Mouse (Mus musculus) spleen, postnatal 14 days (tissue): ENCODE measurements around the gene Ccdc162.

Experiments
- DNase-seq, 2 experiments: peaks; one replicate each; pipeline ENCODE4 v3.0.0; 2021 to 2022; ENCODE audit warnings: low spot score in 2 of 2

The Ccdc162 gene

DNA sequence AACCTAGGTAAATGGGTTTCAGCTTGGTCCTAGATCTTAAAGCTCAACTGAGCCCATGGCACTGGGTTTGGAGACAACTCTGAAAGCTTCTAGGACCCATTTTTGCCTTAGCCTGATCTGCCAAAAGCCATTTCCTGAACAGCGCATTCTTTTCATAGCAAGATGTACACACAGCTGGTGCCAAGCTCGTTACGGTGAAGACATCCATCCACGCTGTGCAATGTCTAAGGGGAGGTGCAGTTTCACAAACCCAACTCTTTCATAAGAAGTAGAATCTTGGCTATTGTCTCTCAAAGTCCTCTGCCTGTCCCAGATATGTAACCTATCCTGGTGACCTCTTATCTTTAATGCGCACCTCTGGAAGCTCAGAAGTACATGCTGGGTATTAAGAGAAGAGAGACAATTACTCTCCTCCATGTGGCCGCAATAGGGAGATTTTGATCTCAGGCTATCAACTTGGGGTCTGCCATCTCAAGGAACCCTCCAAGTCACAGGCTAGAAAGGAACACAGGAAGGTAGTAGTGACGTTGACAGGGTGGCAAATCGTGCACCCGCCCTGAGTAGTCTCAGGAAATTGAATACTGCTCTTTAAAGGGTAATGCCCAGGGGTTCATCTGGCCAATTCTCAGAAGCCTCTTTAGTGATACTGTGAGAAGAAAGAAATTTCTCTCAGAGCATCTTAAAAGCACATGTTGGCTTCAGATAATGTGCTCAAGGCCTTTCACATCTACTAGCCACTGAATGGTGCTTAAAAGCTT, 81.0 kb downstream of the Ccdc162 start:
- no peak for DNase-seq

DNA sequence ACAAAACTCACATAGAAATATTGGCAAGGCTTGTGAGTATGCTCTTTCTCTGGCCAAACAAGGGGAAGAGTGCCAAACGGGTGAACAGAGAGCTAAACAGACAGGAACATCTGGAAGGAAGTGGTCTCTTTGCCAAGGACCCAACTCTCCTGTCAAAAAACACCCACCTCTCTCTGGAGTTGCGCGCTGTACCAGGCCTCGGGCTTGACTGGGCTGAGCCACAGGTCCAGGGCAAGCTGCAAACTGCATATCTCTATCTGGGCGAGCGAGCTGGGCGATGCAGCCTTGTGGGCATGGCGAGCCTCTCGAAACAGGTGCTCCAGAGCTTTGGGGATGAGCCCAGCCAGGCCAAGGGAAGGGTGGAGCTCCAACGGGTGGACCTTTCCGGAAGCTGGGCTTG, 82.6 kb downstream of the Ccdc162 start:
- no peak for DNase-seq

DNA sequence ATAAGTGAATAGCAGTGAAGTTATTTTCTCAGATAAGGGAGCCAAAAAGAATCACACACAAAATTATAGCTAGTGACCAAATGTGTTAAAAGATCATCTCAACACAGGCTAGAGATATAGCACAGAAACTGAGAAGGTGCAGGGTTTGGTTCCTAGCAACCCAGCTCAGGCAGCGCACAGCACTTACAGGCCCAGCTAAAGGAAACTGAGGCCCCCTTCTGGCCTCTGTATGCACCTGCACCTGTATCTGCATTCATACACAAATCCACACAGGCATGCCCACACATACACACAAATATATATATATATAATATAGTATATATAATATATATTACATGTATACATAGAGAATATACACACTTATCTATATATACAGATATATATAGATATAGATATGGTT, 84.4 kb downstream of the Ccdc162 start:
- no peak for DNase-seq

DNA sequence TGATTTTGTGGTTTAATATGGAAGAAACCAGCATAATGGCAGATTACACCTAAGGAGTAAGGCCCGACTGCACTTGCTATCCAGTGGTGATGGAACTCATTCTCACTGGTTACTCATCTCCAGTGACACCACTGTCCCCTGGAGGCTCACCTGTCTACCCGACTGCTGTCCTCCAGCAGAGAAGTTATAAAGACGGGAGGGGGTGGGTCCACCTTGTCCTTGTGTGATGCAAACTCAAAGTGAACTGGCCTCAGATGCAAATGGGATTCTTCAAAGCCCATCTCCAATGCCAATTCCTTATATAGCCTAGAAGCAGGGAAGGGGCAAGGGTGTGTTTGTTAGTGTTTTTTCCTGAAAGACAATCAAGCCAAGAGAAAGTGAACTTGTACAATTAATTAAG, 89.4 kb downstream of the Ccdc162 start:
- DNase-seq = no peak

DNA sequence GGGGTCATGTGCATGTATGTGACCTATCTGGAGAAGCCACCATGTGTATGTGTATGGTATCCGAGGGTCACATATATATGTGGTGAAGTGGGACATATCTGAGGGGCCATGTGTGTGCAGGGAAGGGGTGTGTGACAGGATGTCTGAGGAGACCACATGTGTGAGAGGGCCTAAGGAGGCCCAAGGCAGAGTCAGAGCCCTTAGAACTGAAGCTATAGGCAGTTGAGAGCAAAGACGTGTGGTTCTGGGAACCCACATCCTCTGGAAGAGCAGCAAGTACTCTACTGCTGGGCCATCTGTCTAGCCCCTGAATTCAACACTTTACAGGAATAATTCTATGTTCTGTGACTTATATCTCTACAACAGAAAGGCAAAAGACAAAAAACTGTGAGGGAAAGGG, 96.4 kb downstream of the Ccdc162 start:
- no peak for DNase-seq

GRCm38 (mm10) chr10:41615487-41615886, 100.9 kb downstream of the Ccdc162 start:
- no peak for DNase-seq

- DNase-seq = no peak
These were observed 104.5 kb downstream of the Ccdc162 start for GRCm38 (mm10) chr10:41611941-41612340.

- DNase-seq = no peak
These were observed 107.0 kb downstream of the Ccdc162 start for GRCm38 (mm10) chr10:41609475-41609874.

- no peak for DNase-seq
These were observed 107.9 kb downstream of the Ccdc162 start for GRCm38 (mm10) chr10:41608485-41608884.

- no peak for DNase-seq
These were observed 113.8 kb downstream of the Ccdc162 start for GRCm38 (mm10) chr10:41602667-41603066.

DNA sequence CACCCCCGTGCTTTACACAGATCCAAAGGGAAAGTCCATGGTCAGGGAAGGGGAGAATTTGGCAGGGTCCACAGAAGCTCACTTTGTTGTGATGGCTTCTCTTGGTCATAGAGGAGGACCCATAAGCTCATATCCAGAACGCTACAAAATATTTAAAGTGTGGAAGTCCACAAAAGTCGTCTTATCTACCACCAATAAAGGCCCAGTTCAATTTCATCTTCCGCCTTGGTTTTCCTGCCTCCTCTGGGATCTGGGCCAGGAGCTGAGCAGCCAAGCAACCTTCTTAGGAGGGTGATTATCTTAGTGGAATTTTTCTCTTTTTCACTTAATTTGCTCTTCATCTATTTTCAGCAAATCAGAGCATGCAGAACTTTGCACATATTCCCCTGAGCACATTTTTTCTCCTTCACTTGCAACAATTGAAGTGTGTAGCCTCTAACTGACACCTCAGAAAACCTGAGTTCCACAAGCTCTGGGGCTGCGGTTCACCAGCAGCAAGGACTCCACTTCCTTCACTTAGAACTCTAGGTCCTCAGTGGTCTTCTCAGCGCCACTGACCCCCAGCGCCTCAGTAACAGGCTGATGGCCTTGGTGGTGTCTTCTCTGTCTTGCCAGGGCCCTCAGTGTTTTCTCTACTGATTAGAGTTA, 114.4 kb downstream of the Ccdc162 start:
- no peak for DNase-seq

DNA sequence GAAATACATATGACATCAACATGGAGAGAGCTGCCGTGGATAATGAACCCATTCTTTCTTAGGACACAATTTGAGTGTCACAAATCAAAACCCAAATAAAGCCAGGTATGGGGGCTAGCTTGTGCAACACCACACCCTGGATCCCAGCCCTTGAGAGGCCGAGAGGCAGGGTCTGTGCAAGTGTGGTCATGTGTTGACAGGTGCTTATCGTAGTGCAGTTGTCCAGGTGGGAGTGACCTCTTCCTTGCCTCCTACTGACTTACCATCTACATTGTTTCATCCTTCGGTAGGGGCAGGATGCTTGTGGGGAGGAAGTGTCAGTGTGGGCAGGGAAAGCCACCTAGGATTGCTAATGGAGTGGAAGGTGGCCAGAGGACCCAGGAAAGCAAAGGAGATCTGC, 115.1 kb downstream of the Ccdc162 start:
- DNase-seq = no peak

DNA sequence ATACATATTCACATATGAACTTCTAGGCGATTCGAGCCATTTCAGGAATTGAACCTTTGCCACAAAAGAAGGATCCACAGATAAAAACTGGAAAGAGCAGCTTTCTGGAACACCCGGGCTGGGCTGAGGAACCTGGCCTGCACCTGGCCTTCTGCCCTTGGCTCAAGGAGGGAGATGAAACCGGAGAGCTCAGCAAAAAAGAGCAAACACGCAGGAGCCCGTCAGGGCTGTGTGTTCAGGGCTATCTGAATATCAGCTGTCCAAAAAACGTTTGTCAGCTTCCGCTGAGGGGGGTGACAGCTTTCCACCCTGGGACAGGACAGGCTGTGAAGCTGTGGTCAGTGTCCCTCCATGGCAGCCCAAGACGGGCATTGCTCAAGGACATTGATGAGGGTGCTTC, 117.4 kb downstream of the Ccdc162 start:
- no peak for DNase-seq

DNA sequence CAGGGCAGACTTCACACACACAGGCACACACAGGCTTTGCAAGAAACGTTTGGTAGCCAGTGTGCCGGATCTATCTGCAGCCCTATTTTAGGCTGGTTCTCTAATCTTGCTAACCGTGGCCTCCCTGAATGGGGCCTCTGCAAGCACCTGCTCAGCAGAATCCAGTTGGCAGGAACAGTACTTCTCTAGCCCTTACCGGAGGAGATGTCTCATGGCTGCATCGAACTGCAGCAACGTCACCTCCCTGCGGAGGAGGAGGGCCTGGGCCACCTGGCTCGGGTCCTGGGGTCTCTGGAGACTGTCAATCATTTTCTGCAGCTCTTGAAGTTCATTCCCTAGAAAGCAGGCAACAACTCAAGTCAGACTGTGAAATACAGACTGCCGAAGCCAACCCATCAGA, 118.2 kb downstream of the Ccdc162 start:
- DNase-seq = no peak

GRCm38 (mm10) chr10:41595550-41595949, 120.9 kb downstream of the Ccdc162 start:
- peak in 1 of 2 experiments; percentile 17 for DNase-seq

DNA sequence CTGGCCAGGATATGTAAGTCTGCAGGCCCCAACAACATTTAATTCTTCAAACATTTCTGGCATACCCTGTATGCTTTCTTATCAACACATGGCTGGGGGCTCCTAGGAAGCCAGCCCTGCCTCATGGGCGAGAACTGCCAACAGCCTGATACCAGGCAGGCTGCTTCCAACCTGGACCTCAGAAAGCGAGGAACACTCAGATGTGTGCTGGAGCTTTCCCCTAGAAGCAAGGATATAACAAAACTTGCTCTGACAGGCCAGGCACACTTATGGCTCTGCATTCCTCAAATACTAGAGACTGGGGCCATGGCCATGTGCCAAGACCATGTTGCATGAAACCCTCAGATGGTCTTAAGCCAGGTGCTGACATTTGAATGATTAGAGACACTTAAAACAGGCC, 121.5 kb downstream of the Ccdc162 start:
- no peak for DNase-seq

DNA sequence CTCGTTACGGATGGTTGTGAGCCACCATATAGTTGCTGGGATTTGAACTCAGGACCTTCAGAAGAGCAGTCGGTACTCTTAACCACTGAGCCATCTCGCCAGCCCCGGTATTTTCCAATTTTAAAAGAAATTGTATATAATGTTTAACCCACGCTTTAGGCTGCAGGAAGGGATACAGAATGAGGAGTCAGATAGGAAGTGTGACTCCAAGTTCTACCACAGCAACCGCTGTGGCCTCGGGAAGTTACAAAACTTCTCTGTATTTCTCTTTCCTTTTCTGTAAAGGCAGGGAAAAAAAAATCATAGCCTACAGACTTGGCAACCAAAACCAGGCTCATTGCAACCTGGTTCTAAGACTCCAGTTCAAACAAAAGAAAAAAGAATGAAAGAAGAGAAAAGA, 122.0 kb downstream of the Ccdc162 start:
- DNase-seq = no peak

DNA sequence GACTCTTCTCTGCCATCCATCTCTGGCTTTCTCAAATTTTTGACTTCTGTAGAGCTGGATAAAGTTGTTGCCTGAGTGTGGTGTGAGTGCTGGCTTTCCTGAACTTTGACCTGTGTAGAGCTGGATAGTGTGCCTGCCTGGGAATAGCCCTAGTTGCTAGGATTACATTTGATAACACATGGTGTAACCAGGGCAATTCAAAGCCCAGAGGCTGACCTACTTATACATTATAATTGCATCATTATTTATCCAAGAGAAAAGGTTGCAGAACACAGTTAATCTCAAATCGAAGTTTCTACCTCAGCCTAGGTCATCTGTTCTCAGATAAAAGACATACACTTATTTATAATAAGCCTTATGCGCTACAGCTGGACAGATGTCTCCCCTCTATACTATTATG, 127.8 kb downstream of the Ccdc162 start:
- DNase-seq = no peak

- no peak for DNase-seq
These were observed 129.2 kb downstream of the Ccdc162 start for GRCm38 (mm10) chr10:41586947-41587852.

GRCm38 (mm10) chr10:41583383-41583782, 133.1 kb downstream of the Ccdc162 start:
- DNase-seq = no peak

GRCm38 (mm10) chr10:41582901-41583361, 133.5 kb downstream of the Ccdc162 start:
- no peak for DNase-seq

GRCm38 (mm10) chr10:41580441-41580840, 136.0 kb downstream of the Ccdc162 start:
- DNase-seq = no peak
